Comparison of ENCODE assay signal across 8 mouse cellular contexts in genomic region chr2:30048101-30048501, GRCm38 (mm10). TPM values are rescaled to one million over a fixed set of nuclear protein-coding genes. Genes with fewer than 3 reads are reported as not detected.
DNase-seq lines count a peak whose midpoint lies in the region; ATAC-seq and TF ChIP-seq lines count a peak whose summit lies in the region.

No protein-coding gene starts in this region.

- WGBS in kidney, postnatal 0 days: 37% methylated on average over 11 of the region's 11 CpGs
- WGBS in hindbrain, embryonic 14.5 days: 62% methylated on average over 11 of the region's 11 CpGs
- 58% methylated on average over 11 of the region's 11 CpGs for WGBS in midbrain, embryonic 16.5 days

- peak overlapping the region; percentile 71 for H3K4me2 ChIP-seq in kidney, postnatal 0 days (ENCODE audit: low read length)
- H3K4me2 ChIP-seq in hindbrain, embryonic 14.5 days (replicated peaks): peak overlapping the region; percentile 68
- peak overlapping the region; percentile 62 for H3K4me2 ChIP-seq in midbrain, embryonic 16.5 days (ENCODE audit: low read length)

- peak; percentile 31 for DNase-seq in kidney, postnatal 0 days (ENCODE audit: low spot score)
- no peak for DNase-seq in kidney, adult 8-10 months
- DNase-seq in ZHBTc4 (ENCODE audit: low read depth, low spot score): peak; percentile 62
- DNase-seq in hindbrain, embryonic 14.5 days (ENCODE audit: low spot score): no peak
- no peak for DNase-seq in layer of hippocampus, adult 9-11 months
- no peak for DNase-seq in thymus, adult 18-20 months

- peak overlapping the region; percentile 86 for H3K27ac ChIP-seq in kidney, postnatal 0 days
- peak overlapping the region; percentile 95 for H3K27ac ChIP-seq in hindbrain, embryonic 14.5 days
- H3K27ac ChIP-seq in midbrain, embryonic 16.5 days (ENCODE audit: low read length): peak overlapping the region; percentile 98

- H3K4me1 ChIP-seq in kidney, postnatal 0 days (replicated peaks; ENCODE audit: insufficient read depth, low read length): no peaks in the 10 kb centered on the region
- H3K4me1 ChIP-seq in hindbrain, embryonic 14.5 days (replicated peaks; ENCODE audit: control insufficient read depth, insufficient read depth, low read length): peaks cover 10% of the 10 kb centered on the region
- peaks cover 13% of the 10 kb centered on the region for H3K4me1 ChIP-seq in midbrain, embryonic 16.5 days (ENCODE audit: control insufficient read depth, insufficient read depth, low read length)

- ATAC-seq in kidney, postnatal 0 days (replicated peaks; ENCODE audit: low FRiP score, low read depth): peak; percentile 48; the same call in 1 of the 2 replicates
- no peak for ATAC-seq in hindbrain, embryonic 14.5 days (ENCODE audit: low FRiP score)
- ATAC-seq in midbrain, embryonic 16.5 days: no peak
- ATAC-seq in cerebellum, adult (ENCODE audit: insufficient number of reproducible peaks, low FRiP score, low TSS enrichment): no peak

- no peaks in the 10 kb centered on the region for H3K9me3 ChIP-seq in kidney, postnatal 0 days (replicated peaks; ENCODE audit: low read length)
- no peaks in the 10 kb centered on the region for H3K9me3 ChIP-seq in hindbrain, embryonic 14.5 days (ENCODE audit: control insufficient read depth, low read length)
- H3K9me3 ChIP-seq in midbrain, embryonic 16.5 days (replicated peaks; ENCODE audit: control insufficient read depth, low read length, poor library complexity, severe bottlenecking): no peaks in the 10 kb centered on the region

- H3K36me3 ChIP-seq in kidney, postnatal 0 days (ENCODE audit: insufficient read depth, low read length): no peaks in the 10 kb centered on the region
- peaks cover 8% of the 10 kb centered on the region for H3K36me3 ChIP-seq in hindbrain, embryonic 14.5 days (replicated peaks; ENCODE audit: control insufficient read depth, insufficient read depth)
- H3K36me3 ChIP-seq in midbrain, embryonic 16.5 days (ENCODE audit: control insufficient read depth, insufficient read depth, low read length): no peaks in the 10 kb centered on the region

- H3K9ac ChIP-seq in kidney, postnatal 0 days (ENCODE audit: low read depth, low read length): peak overlapping the region; percentile 63
- H3K9ac ChIP-seq in hindbrain, embryonic 14.5 days: peak overlapping the region; percentile 73
- H3K9ac ChIP-seq in midbrain, embryonic 16.5 days (ENCODE audit: low read depth, low read length): peak overlapping the region; percentile 75

- peak overlapping the region; percentile 53 for H3K4me3 ChIP-seq in kidney, postnatal 0 days (replicated peaks; ENCODE audit: low read depth, low read length)
- peak overlapping the region; percentile 71 for H3K4me3 ChIP-seq in hindbrain, embryonic 14.5 days (replicated peaks; ENCODE audit: low read length)
- peak overlapping the region; percentile 70 for H3K4me3 ChIP-seq in midbrain, embryonic 16.5 days (ENCODE audit: low read depth, low read length)

- TF ChIP-seq CTCF in kidney, postnatal 0 days (IDR thresholded peaks at IDR 0.05; ENCODE audit: low read depth): no peak

- no peaks in the 10 kb centered on the region for H3K27me3 ChIP-seq in kidney, postnatal 0 days (ENCODE audit: insufficient read depth, low read length)
- H3K27me3 ChIP-seq in hindbrain, embryonic 14.5 days (ENCODE audit: control insufficient read depth, insufficient read depth, low read length): no peaks in the 10 kb centered on the region
- H3K27me3 ChIP-seq in midbrain, embryonic 16.5 days (ENCODE audit: control insufficient read depth, insufficient read depth, low read depth, low read length): no peaks in the 10 kb centered on the region

RNA-seq across cellular contexts. Expression of gene Wdr34, which starts 0.6 kb away (rescaled TPM):
- 26.2 and 29.1 TPM in 2 replicates for polyA plus RNA-seq in kidney, postnatal 0 days (2015; fragmentation: Nextera tagmentation; extraction: Ambion mirVana)
- 66.6 and 67.2 TPM in 2 replicates for polyA plus RNA-seq in hindbrain, embryonic 14.5 days (2014; fragmentation: Nextera tagmentation; extraction: Ambion mirVana)
- polyA plus RNA-seq in midbrain, embryonic 16.5 days (2015; fragmentation: Nextera tagmentation; extraction: Ambion mirVana): 82.5 and 85.9 TPM in 2 replicates

RNA-seq across cellular contexts. Expression of gene Set, which starts 9.1 kb away (rescaled TPM):
- polyA plus RNA-seq in kidney, postnatal 0 days (2015; fragmentation: Nextera tagmentation; extraction: Ambion mirVana): 411 and 412 TPM in 2 replicates
- polyA plus RNA-seq in hindbrain, embryonic 14.5 days (2014; fragmentation: Nextera tagmentation; extraction: Ambion mirVana): 339 and 347 TPM in 2 replicates
- 314 and 357 TPM in 2 replicates for polyA plus RNA-seq in midbrain, embryonic 16.5 days (2015; fragmentation: Nextera tagmentation; extraction: Ambion mirVana)

RNA-seq across cellular contexts. Expression of gene Pkn3, which starts 29.4 kb away (rescaled TPM):
- polyA plus RNA-seq in kidney, postnatal 0 days (2015; fragmentation: Nextera tagmentation; extraction: Ambion mirVana): 5.7 and 6.4 TPM in 2 replicates
- 1.6 and 1.9 TPM in 2 replicates for polyA plus RNA-seq in hindbrain, embryonic 14.5 days (2014; fragmentation: Nextera tagmentation; extraction: Ambion mirVana)
- polyA plus RNA-seq in midbrain, embryonic 16.5 days (2015; fragmentation: Nextera tagmentation; extraction: Ambion mirVana): 1.5 and 2.1 TPM in 2 replicates

RNA-seq across cellular contexts. Expression of gene Zdhhc12, which starts 45.3 kb away (rescaled TPM):
- 31.8 and 37.0 TPM in 2 replicates for polyA plus RNA-seq in kidney, postnatal 0 days (2015; fragmentation: Nextera tagmentation; extraction: Ambion mirVana)
- 27.2 TPM in 2 replicates for polyA plus RNA-seq in hindbrain, embryonic 14.5 days (2014; fragmentation: Nextera tagmentation; extraction: Ambion mirVana)
- polyA plus RNA-seq in midbrain, embryonic 16.5 days (2015; fragmentation: Nextera tagmentation; extraction: Ambion mirVana): 21.1 and 26.9 TPM in 2 replicates

Comparison
In these comparisons a context has a peak if more than half of its experiments do, and no peak if none do; other contexts are left out.
1. DNase-seq: peak in kidney, postnatal 0 days (single experiment) and ZHBTc4 (single experiment); none in kidney, adult 8-10 months (0 of 2), hindbrain, embryonic 14.5 days (single experiment), layer of hippocampus, adult 9-11 months (single experiment) and thymus, adult 18-20 months (0 of 2).
2. Peak in every context shown above with its lines, with median percentiles within 50 percentile points of each other: H3K27ac ChIP-seq, H3K4me2 ChIP-seq, H3K4me3 ChIP-seq and H3K9ac ChIP-seq.